41 mouse cellular contexts compared by ENCODE assay signal in the genomic region with DNA sequence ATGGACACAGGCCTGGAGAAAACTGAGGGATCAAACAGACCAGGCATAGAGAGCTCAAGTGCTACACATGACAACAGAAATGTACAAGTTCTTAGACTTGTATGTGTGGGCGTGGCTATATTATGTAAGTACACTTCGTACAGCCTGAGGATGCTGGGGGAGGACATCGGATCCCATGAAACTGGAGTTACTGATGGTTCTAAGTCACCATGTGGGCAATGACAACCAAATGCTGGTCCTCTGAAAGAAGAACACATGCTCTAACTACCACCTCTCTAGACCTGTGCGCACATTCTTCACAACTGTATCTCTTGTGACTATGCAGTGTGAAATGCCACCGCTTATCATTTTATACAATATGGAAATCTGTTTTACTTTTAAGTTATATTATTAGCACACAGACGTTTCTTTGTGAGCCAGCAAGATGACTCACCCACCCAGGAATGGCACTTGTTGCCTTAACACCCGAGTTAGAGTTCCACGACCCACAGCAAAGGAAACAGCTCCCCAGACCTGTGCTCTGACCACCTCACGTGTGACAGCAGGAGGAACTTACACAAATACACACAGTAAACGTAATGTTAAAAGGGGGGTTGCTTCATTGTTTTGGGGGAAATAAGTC. TPM values are rescaled to one million over a fixed set of nuclear protein-coding genes. Genes with fewer than 3 reads are reported as not detected.
DNase-seq lines count a peak whose midpoint lies in the region; ATAC-seq and TF ChIP-seq lines count a peak whose summit lies in the region.
"Had no signal": no experiment of that assay in that cellular context is flagged by ENCODE, and none has a peak within 500 bp of the region (broad histone marks: within the 10 kb centered on the region; RNA-seq: fewer than 3 reads in every experiment).

No protein-coding gene starts in this region.

- no peaks in the 10 kb centered on the region for H3K9me3 ChIP-seq in stomach, embryonic 16.5 days (replicated peaks; ENCODE audit: control insufficient read depth, low read length)
- no peaks in the 10 kb centered on the region for H3K9me3 ChIP-seq in stomach, postnatal 0 days (ENCODE audit: control insufficient read depth, low read length)
- no peaks in the 10 kb centered on the region for H3K9me3 ChIP-seq in limb, embryonic 10.5 days (replicated peaks)
- H3K9me3 ChIP-seq: embryonic facial prominence, embryonic 10.5 days; embryonic facial prominence, embryonic 15.5 days; forebrain, embryonic 10.5 days; heart, embryonic 15.5 days; kidney, embryonic 15.5 days; limb, embryonic 15.5 days; liver, embryonic 13.5 days had no signal

- no peak for TF ChIP-seq CTCF in layer of hippocampus, adult 2 months (conservative IDR thresholded peaks at IDR 0.05)
- TF ChIP-seq CTCF in stomach, postnatal 0 days (IDR thresholded peaks at IDR 0.05; ENCODE audit: low read depth) = no peak
- TF ChIP-seq CTCF in embryonic fibroblast, embryonic 13.5 days (IDR thresholded peaks at IDR 0.05; ENCODE audit: borderline replicate concordance, insufficient read depth, low read length) = no peak

- H3K4me1 ChIP-seq in stomach, embryonic 16.5 days (ENCODE audit: control insufficient read depth, insufficient read depth, low read length) = peaks cover 6% of the 10 kb centered on the region
- no peaks in the 10 kb centered on the region for H3K4me1 ChIP-seq in stomach, postnatal 0 days (replicated peaks; ENCODE audit: control insufficient read depth, insufficient read depth)
- H3K4me1 ChIP-seq in embryonic fibroblast, embryonic 13.5 days (ENCODE audit: control insufficient read depth, insufficient read depth, low read length) = peaks cover 20% of the 10 kb centered on the region
- no peaks in the 10 kb centered on the region for H3K4me1 ChIP-seq in limb, embryonic 10.5 days
- H3K4me1 ChIP-seq: embryonic facial prominence, embryonic 10.5 days; forebrain, embryonic 10.5 days had no signal

- peak; percentile 25; the same call in 1 of the 2 replicates for ATAC-seq in stomach, embryonic 16.5 days (ENCODE audit: insufficient read depth, low FRiP score)
- ATAC-seq in stomach, postnatal 0 days (ENCODE audit: low FRiP score, low TSS enrichment) = no peak
- ATAC-seq: forebrain, embryonic 16.5 days; hindbrain, embryonic 16.5 days; midbrain, embryonic 16.5 days; Patski had no signal

- no peak overlapping the region for H3K4me2 ChIP-seq in stomach, embryonic 16.5 days (ENCODE audit: low read depth, low read length)
- no peak overlapping the region for H3K4me2 ChIP-seq in stomach, postnatal 0 days (replicated peaks; ENCODE audit: low read depth)
- H3K4me2 ChIP-seq: embryonic facial prominence, embryonic 15.5 days; heart, embryonic 15.5 days; kidney, embryonic 15.5 days; limb, embryonic 15.5 days; liver, embryonic 13.5 days; midbrain, embryonic 11.5 days had no signal

- H3K27ac ChIP-seq in layer of hippocampus, adult 2 months = peak overlapping the region; percentile 43; the same call in 1 of the 2 replicates
- H3K27ac ChIP-seq in stomach, embryonic 16.5 days (ENCODE audit: low read length) = peak overlapping the region; percentile 21; the same call in 1 of the 2 replicates
- H3K27ac ChIP-seq in stomach, postnatal 0 days (replicated peaks) = no peak overlapping the region
- H3K27ac ChIP-seq in embryonic fibroblast, embryonic 13.5 days (ENCODE audit: insufficient read depth, low read length) = peak overlapping the region; percentile 59
- no peak overlapping the region for H3K27ac ChIP-seq in limb, embryonic 10.5 days
- H3K27ac ChIP-seq: embryonic facial prominence, embryonic 10.5 days; embryonic facial prominence, embryonic 15.5 days; forebrain, embryonic 10.5 days; heart, embryonic 15.5 days; kidney, embryonic 15.5 days; limb, embryonic 15.5 days; liver, embryonic 13.5 days had no signal

- 0 out of 2 replicates have a peak, but pooled peaks cover 4% of the 10 kb centered on the region for H3K36me3 ChIP-seq in stomach, embryonic 16.5 days (ENCODE audit: control insufficient read depth, insufficient read depth, low read length)
- peaks cover 5% of the 10 kb centered on the region for H3K36me3 ChIP-seq in stomach, postnatal 0 days (ENCODE audit: control insufficient read depth, insufficient read depth, low read length)
- peaks cover 68% of the 10 kb centered on the region for H3K36me3 ChIP-seq in limb, embryonic 10.5 days

- H3K4me3 ChIP-seq in layer of hippocampus, adult 2 months = no peak overlapping the region
- H3K4me3 ChIP-seq in stomach, embryonic 16.5 days (replicated peaks; ENCODE audit: low read length) = no peak overlapping the region
- no peak overlapping the region for H3K4me3 ChIP-seq in stomach, postnatal 0 days (ENCODE audit: low read depth, low read length)
- H3K4me3 ChIP-seq in embryonic fibroblast, embryonic 13.5 days (ENCODE audit: insufficient read depth, low read length) = no peak overlapping the region
- H3K4me3 ChIP-seq in limb, embryonic 10.5 days = no peak overlapping the region
- H3K4me3 ChIP-seq: embryonic facial prominence, embryonic 10.5 days; embryonic facial prominence, embryonic 15.5 days; forebrain, embryonic 10.5 days; heart, embryonic 15.5 days; kidney, embryonic 15.5 days; limb, embryonic 15.5 days; liver, embryonic 13.5 days had no signal

- TF ChIP-seq POLR2A in embryonic fibroblast, embryonic 13.5 days (IDR thresholded peaks at IDR 0.05; ENCODE audit: low read depth, low read length) = no peak

- no peak overlapping the region for H3K9ac ChIP-seq in stomach, embryonic 16.5 days (ENCODE audit: low read length)
- H3K9ac ChIP-seq in stomach, postnatal 0 days (ENCODE audit: low read length) = no peak overlapping the region
- H3K9ac ChIP-seq: embryonic facial prominence, embryonic 15.5 days; heart, embryonic 15.5 days; kidney, embryonic 15.5 days; limb, embryonic 15.5 days; liver, embryonic 13.5 days had no signal

- H3K27me3 ChIP-seq in stomach, embryonic 16.5 days (ENCODE audit: control insufficient read depth, insufficient read depth, low read length) = no peaks in the 10 kb centered on the region
- H3K27me3 ChIP-seq in stomach, postnatal 0 days (ENCODE audit: control insufficient read depth, insufficient read depth, low read length) = no peaks in the 10 kb centered on the region
- no peaks in the 10 kb centered on the region for H3K27me3 ChIP-seq in limb, embryonic 10.5 days (ENCODE audit: low read depth, poor library complexity, severe bottlenecking)
- H3K27me3 ChIP-seq: CH12.LX; embryonic facial prominence, embryonic 15.5 days; heart, embryonic 15.5 days; kidney, embryonic 15.5 days; limb, embryonic 15.5 days; liver, embryonic 13.5 days; Patski had no signal

- TF ChIP-seq EP300 in stomach, postnatal 0 days (optimal IDR thresholded peaks at IDR 0.05) = no peak

- DNase-seq in layer of hippocampus, adult 2 months (ENCODE audit: low spot score in 2 of 2) = no peak
- DNase-seq in layer of hippocampus, postnatal 36 days = no peak
- DNase-seq in stomach, postnatal 0 days (ENCODE audit: low spot score) = no peak
- DNase-seq in limb, embryonic 10.5 days (ENCODE audit: low spot score) = no peak
- DNase-seq in cerebellum, adult 8-10 months = no peak
- no peak for DNase-seq in spleen, postnatal 4 days (ENCODE audit: low spot score in 2 of 2)
- DNase-seq: adrenal gland, postnatal 10 days; cerebellum, adult 18-20 months; cerebellum, postnatal 25 days; gastrocnemius, postnatal 10 days; kidney, adult 18-20 months; kidney, postnatal 25 days; left cerebral cortex, postnatal 4 days; liver, embryonic 13.5 days; lung, postnatal 14 days; right cerebral cortex, postnatal 25 days; thymus, adult 18-20 months; thymus, postnatal 25 days had no signal

- 69% methylated on average over 10 of the region's 10 CpGs for WGBS in stomach, embryonic 16.5 days
- WGBS in stomach, postnatal 0 days = 51% methylated on average over 10 of the region's 10 CpGs
- 93% methylated on average over 10 of the region's 10 CpGs for WGBS in limb, embryonic 10.5 days

RNA-seq across cellular contexts. Expression of a gene that starts 16.6 kb away (rescaled TPM):
- 100 to 1,000 TPM; 820 to 852 TPM for total RNA-seq in layer of hippocampus, adult 2 months (2021)
- total RNA-seq in layer of hippocampus, postnatal 36 days (2021) = 100 to 1,000 TPM; 792 to 841 TPM
- polyA plus RNA-seq in stomach, embryonic 16.5 days (2015; fragmentation: Nextera tagmentation; extraction: Ambion mirVana) = 38.0 and 38.9 TPM in 2 replicates
- 29.5 and 33.1 TPM in 2 replicates for polyA plus RNA-seq in stomach, postnatal 0 days (2015; fragmentation: Nextera tagmentation; extraction: Ambion mirVana)
- polyA plus RNA-seq in embryonic fibroblast, embryonic 13.5 days (2011; ENCODE audit: insufficient read length, low read depth, missing spikeins) = 91.3 and 112 TPM in 2 replicates
- polyA plus RNA-seq in limb, embryonic 10.5 days (2016; fragmentation: Nextera tagmentation; extraction: Ambion mirVana) = 44.3 and 49.1 TPM in 2 replicates

RNA-seq across cellular contexts. Expression of a gene that starts 18.5 kb away (rescaled TPM):
- 1 to 10 TPM in 1 of 2 experiments, under 1 TPM in 1; 0.66 to 1.3 TPM for total RNA-seq in layer of hippocampus, adult 2 months (2021)
- 1 to 10 TPM in 1 of 2 experiments, under 1 TPM in 1; 0.88 to 1.0 TPM for total RNA-seq in layer of hippocampus, postnatal 36 days (2021)
- 130 TPM in 2 replicates for polyA plus RNA-seq in stomach, embryonic 16.5 days (2015; fragmentation: Nextera tagmentation; extraction: Ambion mirVana)
- 117 and 127 TPM in 2 replicates for polyA plus RNA-seq in stomach, postnatal 0 days (2015; fragmentation: Nextera tagmentation; extraction: Ambion mirVana)
- 48.6 and 57.3 TPM in 2 replicates for polyA plus RNA-seq in embryonic fibroblast, embryonic 13.5 days (2011; ENCODE audit: insufficient read length, low read depth, missing spikeins)
- 26.8 and 28.9 TPM in 2 replicates for polyA plus RNA-seq in limb, embryonic 10.5 days (2016; fragmentation: Nextera tagmentation; extraction: Ambion mirVana)

RNA-seq across cellular contexts. Expression of a gene that starts 31.5 kb away (rescaled TPM):
- total RNA-seq in layer of hippocampus, adult 2 months (2021) = under 1 TPM; 0.15 to 0.38 TPM
- under 1 TPM; 0.42 to 0.61 TPM for total RNA-seq in layer of hippocampus, postnatal 36 days (2021)
- polyA plus RNA-seq in stomach, embryonic 16.5 days (2015; fragmentation: Nextera tagmentation; extraction: Ambion mirVana) = 0.14 TPM in 1 of 2 replicates, not detected in the other
- 0.11 TPM in 1 of 2 replicates, not detected in the other for polyA plus RNA-seq in stomach, postnatal 0 days (2015; fragmentation: Nextera tagmentation; extraction: Ambion mirVana)
- 1.9 and 5.8 TPM in 2 replicates for polyA plus RNA-seq in embryonic fibroblast, embryonic 13.5 days (2011; ENCODE audit: insufficient read length, low read depth, missing spikeins)
- 0.62 and 0.99 TPM in 2 replicates for polyA plus RNA-seq in limb, embryonic 10.5 days (2016; fragmentation: Nextera tagmentation; extraction: Ambion mirVana)
- polyA plus RNA-seq: forebrain, embryonic 16.5 days; heart, embryonic 15.5 days; liver, embryonic 13.5 days; midbrain, embryonic 16.5 days; Patski; stomach, embryonic 14.5 days had no signal

RNA-seq across cellular contexts. Expression of a gene that starts 38.4 kb away (rescaled TPM):
- total RNA-seq in layer of hippocampus, adult 2 months (2021) = 1 to 10 TPM; 6.7 to 9.5 TPM
- total RNA-seq in layer of hippocampus, postnatal 36 days (2021) = 10 to 100 TPM in 1 of 2 experiments, 1 to 10 TPM in 1; 8.0 to 10.1 TPM
- polyA plus RNA-seq in stomach, embryonic 16.5 days (2015; fragmentation: Nextera tagmentation; extraction: Ambion mirVana) = 1.5 and 1.7 TPM in 2 replicates
- polyA plus RNA-seq in stomach, postnatal 0 days (2015; fragmentation: Nextera tagmentation; extraction: Ambion mirVana) = 0.70 and 0.76 TPM in 2 replicates
- polyA plus RNA-seq in embryonic fibroblast, embryonic 13.5 days (2011; ENCODE audit: insufficient read length, low read depth, missing spikeins) = 2.7 and 3.2 TPM in 2 replicates
- 0.34 and 0.64 TPM in 2 replicates for polyA plus RNA-seq in limb, embryonic 10.5 days (2016; fragmentation: Nextera tagmentation; extraction: Ambion mirVana)
- total RNA-seq: gastrocnemius, postnatal 10 days; megakaryocyte, adult 5-6 weeks had no signal
- polyA plus RNA-seq: liver, embryonic 13.5 days had no signal

RNA-seq across cellular contexts. Expression of a gene that starts 43.2 kb away (rescaled TPM):
- not detected for total RNA-seq in layer of hippocampus, adult 2 months (2021)
- total RNA-seq in layer of hippocampus, postnatal 36 days (2021) = not detected
- not detected in 2 replicates for polyA plus RNA-seq in stomach, embryonic 16.5 days (2015; fragmentation: Nextera tagmentation; extraction: Ambion mirVana)
- not detected in 2 replicates for polyA plus RNA-seq in stomach, postnatal 0 days (2015; fragmentation: Nextera tagmentation; extraction: Ambion mirVana)
- not detected in 2 replicates for polyA plus RNA-seq in embryonic fibroblast, embryonic 13.5 days (2011; ENCODE audit: insufficient read length, low read depth, missing spikeins)
- not detected in 2 replicates for polyA plus RNA-seq in limb, embryonic 10.5 days (2016; fragmentation: Nextera tagmentation; extraction: Ambion mirVana)
- total RNA-seq: CH12.LX; ES-E14; gastrocnemius, postnatal 10 days; heart, adult 8-10 months; heart, postnatal 25 days; layer of hippocampus, adult 18-20 months; layer of hippocampus, postnatal 14 days; left cerebral cortex, postnatal 4 days; megakaryocyte, adult 5-6 weeks had no signal
- polyA plus RNA-seq: embryonic facial prominence, embryonic 15.5 days; gonadal fat pad, adult 2 months; heart, embryonic 15.5 days; intestine, embryonic 14.5 days; liver, embryonic 13.5 days; Patski; stomach, embryonic 14.5 days had no signal

Comparison
In these comparisons a context has a peak if more than half of its experiments do, and no peak if none do; other contexts are left out.
1. H3K27ac ChIP-seq: peak in layer of hippocampus, adult 2 months (single experiment), stomach, embryonic 16.5 days (single experiment) and embryonic fibroblast, embryonic 13.5 days (single experiment); none in stomach, postnatal 0 days (single experiment) and limb, embryonic 10.5 days (single experiment).